Mouse (Mus musculus) G1E (cell line): ENCODE measurements around the gene Got2.

ENCODE experiments used
- CTCF ChIP-seq: IDR thresholded peaks from 2 replicates; pipeline ENCODE4 v1.5.1; 2012; ENCODE audit warnings: low read depth, low read length, inconsistent platforms, mixed read lengths
- GATA1 ChIP-seq: IDR thresholded peaks from 2 replicates; pipeline ENCODE4 v1.6.1; 2012; ENCODE audit warnings: borderline replicate concordance, low read length, inconsistent platforms, mixed read lengths

DNA sequence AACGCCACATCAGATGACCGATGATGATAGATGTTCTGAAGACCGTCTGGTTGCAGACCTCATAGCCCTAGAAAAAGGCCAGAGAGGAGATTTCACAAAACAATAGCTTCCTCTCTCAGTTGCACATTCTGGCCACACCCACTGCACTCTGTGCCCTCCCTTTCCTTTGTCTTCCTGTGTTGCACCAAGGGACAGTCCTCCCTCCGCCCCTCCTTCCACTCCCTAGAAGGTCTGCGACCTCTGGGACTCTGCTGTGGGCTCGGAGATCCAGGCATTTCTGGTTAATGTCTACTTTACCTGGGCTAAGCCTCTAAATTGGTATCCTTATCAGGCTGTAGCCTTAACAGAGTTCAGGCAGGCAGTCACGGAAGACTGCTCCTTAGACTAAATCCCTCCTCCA lies 13.5 kb upstream of the Got2 start:
- TF ChIP-seq CTCF (no peak), GATA1 (no peak)
